Mouse (Mus musculus): Measurements from ENCODE around the gene Ssxb10. TPM values are rescaled to one million over a fixed set of nuclear protein-coding genes. Genes with fewer than 3 reads are reported as not detected.
"Not testable (repeated sequence)": the region's sequence is repeated elsewhere in the genome, so short reads cannot be mapped to it uniquely, and the experiment has no call there.

The Ssxb10 gene
- polyA plus RNA-seq (2014; fragmentation: Nextera tagmentation; extraction: Ambion mirVana) = not detected in 2 replicates

DNA sequence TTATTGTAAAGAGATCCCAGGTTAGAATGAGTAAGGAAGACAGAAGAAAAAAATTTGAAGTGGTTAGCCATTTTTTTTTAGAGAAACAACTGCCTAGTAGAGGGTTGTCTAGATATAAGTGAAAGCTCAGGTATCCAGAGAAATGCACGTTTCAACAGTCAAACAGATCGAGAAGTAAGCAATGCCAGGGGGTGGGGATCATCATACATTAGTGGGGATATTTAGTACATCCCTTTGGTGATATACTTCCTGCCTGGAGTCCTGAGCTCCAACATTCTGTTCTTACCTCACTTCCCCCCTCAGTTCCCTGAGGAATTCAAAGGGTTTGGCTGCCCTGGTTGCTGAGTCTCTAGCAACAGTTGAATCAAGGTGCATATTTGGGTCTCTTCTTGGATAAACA lies at the start of gene Ssxb10:
Gene Ssxb10 (plus strand): TSS at position 301 of the 400 bp plus-strand sequence.
- WGBS = 58% methylated on average over 2 of the region's 2 CpGs
- no peaks in the 10 kb centered on the region for H3K4me1 ChIP-seq (ENCODE audit: control insufficient read depth, insufficient read depth, low read length)
- DNase-seq (ENCODE audit: low spot score) (no peak), ATAC-seq (ENCODE audit: insufficient read depth, low FRiP score, low TSS enrichment) (no peak)
- no peak within 1 kb of the TSS for H3K27ac ChIP-seq (ENCODE audit: low read depth, low read length)
- H3K9ac ChIP-seq (ENCODE audit: low read length) = no peak within 1 kb of the TSS
- H3K9me3 ChIP-seq (ENCODE audit: control insufficient read depth, low read length) = 0 out of 2 replicates have a peak, but pooled peaks cover 3% of the 10 kb centered on the region
- H3K4me2 ChIP-seq (ENCODE audit: low read depth) = no peak within 1 kb of the TSS
- H3K36me3 ChIP-seq (ENCODE audit: control insufficient read depth, insufficient read depth, low read length) = no peaks in the 10 kb centered on the region
- no peaks in the 10 kb centered on the region for H3K27me3 ChIP-seq (ENCODE audit: control insufficient read depth, insufficient read depth, low read length)
- no peak within 1 kb of the TSS for H3K4me3 ChIP-seq (ENCODE audit: low read depth, low read length)

DNA sequence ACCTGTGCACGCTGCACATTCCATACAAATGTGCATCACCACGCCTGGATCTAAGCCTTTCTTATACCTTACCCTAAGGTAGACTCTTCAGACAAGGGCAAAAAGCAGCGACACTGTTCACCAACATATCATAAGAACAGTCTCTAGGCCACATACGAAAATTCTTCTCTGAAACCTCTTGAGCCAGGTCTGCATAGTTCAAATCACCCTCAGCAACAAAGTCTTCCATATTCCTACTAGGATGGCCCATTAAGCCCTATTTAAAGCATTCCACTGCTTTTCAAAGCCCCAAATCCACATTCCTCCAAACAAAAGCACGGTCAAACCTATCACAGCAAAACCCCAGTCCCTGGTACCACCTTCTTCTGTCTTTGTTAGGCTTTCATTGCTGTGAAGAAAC lies 38.6 kb upstream of the Ssxb10 start:
- DNase-seq (ENCODE audit: low spot score) = no peak
- no peaks in the 10 kb centered on the region for H3K36me3 ChIP-seq (ENCODE audit: control insufficient read depth, insufficient read depth, low read length)
- WGBS = 79% methylated on average over 5 of the region's 5 CpGs
- no peaks in the 10 kb centered on the region for H3K4me1 ChIP-seq (ENCODE audit: control insufficient read depth, insufficient read depth, low read length)
- no peaks in the 10 kb centered on the region for H3K27me3 ChIP-seq (ENCODE audit: control insufficient read depth, insufficient read depth, low read length)
- ATAC-seq (ENCODE audit: insufficient read depth, low FRiP score, low TSS enrichment) = no peak
- H3K4me2 ChIP-seq (ENCODE audit: low read depth) = no peak overlapping the region
- H3K9ac ChIP-seq (ENCODE audit: low read length) = no peak overlapping the region
- no peak overlapping the region for H3K4me3 ChIP-seq (ENCODE audit: low read depth, low read length)
- no peaks in the 10 kb centered on the region for H3K9me3 ChIP-seq (ENCODE audit: control insufficient read depth, low read length)
- no peak overlapping the region for H3K27ac ChIP-seq (ENCODE audit: low read depth, low read length)

DNA sequence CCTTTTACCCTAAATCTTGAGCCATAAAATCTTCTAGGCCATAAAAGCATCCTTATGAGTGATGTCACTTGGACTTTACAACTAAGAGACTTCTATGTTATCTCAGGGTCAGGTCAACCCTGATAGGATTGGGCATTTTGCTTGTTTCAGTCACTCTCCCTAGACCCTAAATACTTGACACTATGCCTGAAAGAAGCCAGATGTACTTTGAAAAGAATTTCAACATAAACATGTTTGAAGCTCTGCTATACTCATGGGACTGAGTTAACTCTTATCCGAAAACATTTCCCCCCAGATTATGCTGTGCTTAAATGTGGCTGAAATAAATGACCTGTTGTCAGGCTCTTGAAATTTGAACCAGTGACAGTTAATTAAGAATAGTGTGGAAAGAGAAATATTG lies 17.9 kb upstream of the Ssxb10 start:
- no peak for ATAC-seq (ENCODE audit: insufficient read depth, low FRiP score, low TSS enrichment)
- Histone ChIP-seq H3K36me3 (ENCODE audit: control insufficient read depth, insufficient read depth, low read length) (no peaks in the 10 kb centered on the region), H3K4me1 (ENCODE audit: control insufficient read depth, insufficient read depth, low read length) (no peaks in the 10 kb centered on the region), H3K27me3 (ENCODE audit: control insufficient read depth, insufficient read depth, low read length) (no peaks in the 10 kb centered on the region), H3K4me3 (ENCODE audit: low read depth, low read length) (no peak overlapping the region), H3K9me3 (ENCODE audit: control insufficient read depth, low read length) (no peaks in the 10 kb centered on the region), H3K9ac (ENCODE audit: low read length) (no peak overlapping the region), H3K4me2 (ENCODE audit: low read depth) (no peak overlapping the region), H3K27ac (ENCODE audit: low read depth, low read length) (no peak overlapping the region)
- WGBS = 87% methylated on average over 1 of the region's 1 CpGs
- no peak for DNase-seq (ENCODE audit: low spot score)

DNA sequence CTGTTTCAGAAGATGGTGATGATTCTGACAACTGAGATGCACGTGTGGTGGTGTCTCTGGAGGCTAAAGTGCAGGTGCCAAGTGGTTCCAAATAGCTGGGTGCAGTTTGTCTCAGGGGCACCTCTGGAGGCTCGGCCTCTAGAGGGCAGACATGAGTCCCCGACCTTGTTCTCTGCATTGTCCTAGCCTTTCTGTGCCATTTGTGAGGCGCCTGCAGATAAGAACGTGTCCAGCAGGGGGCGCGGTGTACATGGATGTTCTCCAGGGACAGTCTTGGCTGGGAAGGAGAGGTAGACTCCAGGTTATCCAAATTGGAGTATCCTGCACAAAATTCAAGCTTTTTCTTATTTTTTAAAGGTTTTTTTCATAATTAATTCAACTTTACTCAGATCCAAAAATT lies 12.3 kb upstream of the Ssxb10 start:
- not testable (repeated sequence) for H3K4me2 ChIP-seq (ENCODE audit: low read depth); H3K9me3 ChIP-seq (ENCODE audit: control insufficient read depth, low read length); ATAC-seq (ENCODE audit: insufficient read depth, low FRiP score, low TSS enrichment); H3K9ac ChIP-seq (ENCODE audit: low read length); H3K4me3 ChIP-seq (ENCODE audit: low read depth, low read length); DNase-seq (ENCODE audit: low spot score); H3K36me3 ChIP-seq (ENCODE audit: control insufficient read depth, insufficient read depth, low read length); H3K27ac ChIP-seq (ENCODE audit: low read depth, low read length); H3K27me3 ChIP-seq (ENCODE audit: control insufficient read depth, insufficient read depth, low read length); H3K4me1 ChIP-seq (ENCODE audit: control insufficient read depth, insufficient read depth, low read length)
- 12% methylated on average over 7 of the region's 7 CpGs for WGBS

DNA sequence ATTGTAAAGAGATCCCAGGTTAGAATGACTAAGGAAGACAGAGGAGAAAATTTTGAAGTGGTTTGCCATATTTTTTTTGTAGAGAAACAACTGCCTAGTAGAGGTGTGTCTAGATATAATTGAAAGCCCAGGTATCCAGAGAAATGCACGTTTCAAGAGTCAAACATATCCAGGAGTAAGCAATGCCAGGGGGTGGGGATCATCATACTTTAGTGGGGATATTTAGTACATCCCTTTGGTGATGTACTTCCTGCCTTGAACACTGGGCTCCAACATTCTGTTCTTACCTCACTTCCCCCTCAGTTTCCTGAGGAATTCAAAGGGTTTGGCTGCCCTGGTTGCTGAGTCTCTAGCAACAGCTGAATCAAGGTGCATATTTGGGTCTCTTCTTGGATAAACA lies 39.5 kb downstream of the Ssxb10 start, which contains the start of gene Ssxb9:
Gene Ssxb9 (plus strand): TSS at position 301 of the 400 bp plus-strand sequence.
- H3K27me3 ChIP-seq (ENCODE audit: control insufficient read depth, insufficient read depth, low read length); H3K4me3 ChIP-seq (ENCODE audit: low read depth, low read length); DNase-seq (ENCODE audit: low spot score); H3K9ac ChIP-seq (ENCODE audit: low read length); H3K27ac ChIP-seq (ENCODE audit: low read depth, low read length); H3K4me2 ChIP-seq (ENCODE audit: low read depth); H3K4me1 ChIP-seq (ENCODE audit: control insufficient read depth, insufficient read depth, low read length); H3K36me3 ChIP-seq (ENCODE audit: control insufficient read depth, insufficient read depth, low read length); H3K9me3 ChIP-seq (ENCODE audit: control insufficient read depth, low read length); ATAC-seq (ENCODE audit: insufficient read depth, low FRiP score, low TSS enrichment): not testable (repeated sequence)
- WGBS = 14% methylated on average over 1 of the region's 1 CpGs

Other genes starting within 250 kb of the Ssxb10 start
- 0.19 and 0.32 TPM in 2 replicates for gene Was, start 236.9 kb upstream of the Ssxb10 start, polyA plus RNA-seq (2014; fragmentation: Nextera tagmentation; extraction: Ambion mirVana)
- gene Wdr13, start 194.5 kb upstream of the Ssxb10 start, polyA plus RNA-seq (2014; fragmentation: Nextera tagmentation; extraction: Ambion mirVana) = 25.6 and 27.3 TPM in 2 replicates
- gene Rbm3, start 181.5 kb upstream of the Ssxb10 start, polyA plus RNA-seq (2014; fragmentation: Nextera tagmentation; extraction: Ambion mirVana) = 400 and 423 TPM in 2 replicates
- 13.5 and 14.8 TPM in 2 replicates for gene Tbc1d25, start 151.2 kb upstream of the Ssxb10 start, polyA plus RNA-seq (2014; fragmentation: Nextera tagmentation; extraction: Ambion mirVana)
- gene Ebp, start 133.9 kb upstream of the Ssxb10 start, polyA plus RNA-seq (2014; fragmentation: Nextera tagmentation; extraction: Ambion mirVana) = 34.5 and 34.9 TPM in 2 replicates
- gene Porcn, start 120.9 kb upstream of the Ssxb10 start, polyA plus RNA-seq (2014; fragmentation: Nextera tagmentation; extraction: Ambion mirVana) = 23.8 and 24.6 TPM in 2 replicates
- 48.0 and 55.7 TPM in 2 replicates for gene Ftsj1, start 75.0 kb upstream of the Ssxb10 start, polyA plus RNA-seq (2014; fragmentation: Nextera tagmentation; extraction: Ambion mirVana)
- 3.8 and 4.5 TPM in 2 replicates for gene Slc38a5, start 56.3 kb upstream of the Ssxb10 start, polyA plus RNA-seq (2014; fragmentation: Nextera tagmentation; extraction: Ambion mirVana)
- gene Ssxb9, start 39.6 kb downstream of the Ssxb10 start, polyA plus RNA-seq (2014; fragmentation: Nextera tagmentation; extraction: Ambion mirVana) = not detected in 2 replicates
- gene Ssxb1, start 85.9 kb downstream of the Ssxb10 start, polyA plus RNA-seq (2014; fragmentation: Nextera tagmentation; extraction: Ambion mirVana) = not detected in 2 replicates
- gene Ssxb2, start 134.3 kb downstream of the Ssxb10 start, polyA plus RNA-seq (2014; fragmentation: Nextera tagmentation; extraction: Ambion mirVana) = not detected in 2 replicates
- not detected in 2 replicates for gene Gm14459, start 197.5 kb downstream of the Ssxb10 start, polyA plus RNA-seq (2014; fragmentation: Nextera tagmentation; extraction: Ambion mirVana)
- gene Ssxb6, start 220.8 kb downstream of the Ssxb10 start, polyA plus RNA-seq (2014; fragmentation: Nextera tagmentation; extraction: Ambion mirVana) = not detected in 2 replicates